Mouse (Mus musculus) embryo, embryonic 10 days (tissue): ENCODE results near the gene Adap1.
"Not testable (repeated sequence)": the region's sequence is repeated elsewhere in the genome, so short reads cannot be mapped to it uniquely, and the experiment has no call there.

Experiments
- DNase-seq: peaks from one replicate; pipeline ENCODE4 v3.0.0-alpha.2; 2015; ENCODE audit warnings: low spot score

Adap1 gene

DNA sequence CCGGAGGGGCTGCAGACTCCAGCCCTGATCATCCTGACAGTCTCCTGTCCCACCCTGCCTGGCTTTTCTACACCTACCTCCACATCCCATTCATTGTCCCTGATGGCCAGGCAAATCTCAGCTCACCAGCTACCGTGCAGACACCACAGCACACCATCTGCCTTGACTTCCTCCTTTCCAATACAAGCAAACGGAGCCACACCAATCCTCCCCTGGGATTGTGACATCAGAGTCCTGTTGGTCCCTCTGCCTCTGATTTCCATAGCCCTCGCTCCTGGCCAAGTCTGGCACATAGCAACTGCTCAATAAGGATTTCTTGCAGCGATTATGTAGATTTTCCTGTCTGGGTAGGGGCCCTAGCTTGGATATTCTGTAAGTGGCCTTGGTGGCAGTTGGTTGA lies 25.7 kb upstream of the Adap1 start, which contains the start of gene Cox19:
Gene Cox19, minus strand, starts transcription at position 285 of the 400 bp plus-strand sequence.
- DNase-seq: no peak

DNA sequence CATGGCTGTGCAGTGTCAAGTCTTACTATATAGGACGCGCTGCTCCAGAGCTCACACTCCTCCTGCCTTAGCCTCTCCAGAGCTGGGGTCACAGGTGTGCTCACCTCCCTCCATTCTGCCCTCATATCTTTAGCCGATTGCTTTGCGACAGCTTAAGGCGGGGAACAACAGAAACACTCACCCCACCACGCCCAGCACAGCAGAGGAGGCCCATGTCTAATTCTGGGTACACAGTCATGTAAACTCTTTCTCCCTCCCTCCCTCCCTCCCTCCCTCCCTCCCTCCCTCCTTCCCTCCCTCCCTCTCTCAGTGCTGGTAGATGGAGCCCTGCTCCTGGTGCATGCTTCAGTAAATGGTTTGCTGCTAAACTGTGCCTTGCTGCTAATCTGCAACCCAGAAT lies 24.3 kb upstream of the Adap1 start:
- DNase-seq: no peak

DNA sequence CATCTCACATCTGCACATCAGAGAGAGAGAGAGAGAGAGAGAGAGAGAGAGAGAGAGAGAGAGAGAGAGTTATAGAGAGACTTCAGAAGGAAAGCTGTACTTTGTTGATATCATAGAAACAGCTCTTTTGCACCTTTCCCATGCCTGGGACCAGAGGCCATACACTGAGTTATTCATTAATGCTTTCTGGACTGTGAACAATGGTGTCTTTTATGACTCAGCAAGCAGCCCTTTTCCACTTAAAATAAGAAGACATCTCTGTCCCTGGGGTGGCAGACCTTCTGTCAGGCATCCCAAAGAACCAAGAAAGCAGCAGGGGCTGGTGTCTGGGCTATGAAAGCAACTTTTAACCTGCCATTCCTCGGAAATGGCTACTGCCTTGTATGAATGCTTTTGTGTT lies 21.8 kb upstream of the Adap1 start:
- DNase-seq: no peak

DNA sequence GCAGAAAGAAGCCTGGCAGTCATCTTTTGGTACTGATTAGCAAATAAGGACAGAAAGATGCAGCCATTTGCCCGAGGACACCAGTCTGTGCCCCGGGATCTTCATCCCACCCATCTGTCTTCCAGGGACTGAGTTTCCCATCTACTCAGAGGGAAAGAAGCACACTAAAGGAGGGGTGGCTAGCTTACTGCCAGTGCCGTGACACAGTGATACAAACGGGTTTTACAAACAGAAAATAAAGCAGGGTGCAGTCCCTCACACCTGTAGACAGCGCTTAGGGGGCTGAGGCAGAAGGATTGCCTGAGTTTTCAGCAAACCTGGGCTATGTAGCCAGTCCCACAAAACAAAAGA lies 19.9 kb upstream of the Adap1 start:
- no peak for DNase-seq

DNA sequence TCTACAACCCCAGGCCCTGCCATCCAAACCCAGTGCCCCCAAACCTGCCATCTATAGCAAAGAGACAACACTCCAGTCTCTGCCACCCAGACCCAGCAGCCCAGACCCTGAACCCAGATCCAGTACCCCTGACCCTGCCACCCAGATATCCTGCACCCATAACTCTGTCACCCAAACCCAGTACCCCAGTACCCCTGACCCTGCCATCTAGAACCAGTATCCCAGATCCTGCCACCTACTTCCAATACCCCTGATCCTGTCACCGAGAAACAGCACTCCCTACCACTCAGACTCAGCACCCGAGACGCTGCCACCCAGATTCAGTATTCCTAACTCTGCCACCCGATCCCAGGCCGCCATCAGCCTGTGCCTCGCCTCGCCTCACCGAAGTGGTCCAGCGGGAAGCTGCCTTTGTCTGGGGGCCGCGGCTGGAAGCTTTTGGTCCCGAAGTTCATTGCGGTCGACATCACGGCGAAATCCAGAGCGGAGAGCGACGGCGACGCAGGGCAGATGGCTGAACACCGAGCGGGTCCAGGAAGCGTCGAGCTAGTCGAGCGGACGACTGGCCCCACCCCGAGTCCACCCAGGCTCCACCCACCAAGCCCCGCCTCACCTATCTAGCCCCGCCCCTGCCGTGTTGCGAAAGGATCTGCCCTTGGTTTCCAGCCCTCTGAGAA lies 19.4 kb upstream of the Adap1 start:
- DNase-seq: peak; percentile 97

DNA sequence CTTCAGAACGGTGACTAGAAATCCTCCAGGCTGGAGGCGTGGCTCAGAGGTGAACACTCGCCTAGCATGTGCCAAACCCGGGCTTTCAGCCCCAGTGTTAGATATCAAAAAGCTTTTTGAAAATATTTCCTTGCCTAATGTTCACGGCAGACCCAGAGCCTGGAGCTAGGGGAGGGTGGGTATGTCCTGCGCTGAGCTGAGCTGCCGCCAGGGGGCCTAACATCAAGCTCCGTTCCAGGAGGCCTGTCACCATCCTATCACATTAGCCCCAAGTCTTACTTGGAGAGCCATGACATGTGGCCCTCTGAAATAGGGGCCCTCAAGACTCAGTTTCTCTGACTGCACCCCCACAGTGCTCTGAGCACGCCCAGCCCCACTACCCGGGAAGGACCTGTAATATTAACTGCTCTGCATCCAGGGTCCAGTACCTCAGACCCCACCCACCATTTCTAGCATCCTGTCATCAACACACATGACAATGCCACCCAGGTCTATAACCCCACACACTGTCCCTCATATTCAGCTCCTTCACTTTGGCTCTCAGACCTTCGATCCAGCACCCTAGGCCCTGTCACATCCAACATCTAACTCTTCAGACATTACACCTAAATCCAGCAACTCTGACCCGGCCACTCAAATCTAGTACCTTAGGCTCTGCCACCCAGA lies 18.7 kb upstream of the Adap1 start:
- DNase-seq: peak; percentile 91

DNA sequence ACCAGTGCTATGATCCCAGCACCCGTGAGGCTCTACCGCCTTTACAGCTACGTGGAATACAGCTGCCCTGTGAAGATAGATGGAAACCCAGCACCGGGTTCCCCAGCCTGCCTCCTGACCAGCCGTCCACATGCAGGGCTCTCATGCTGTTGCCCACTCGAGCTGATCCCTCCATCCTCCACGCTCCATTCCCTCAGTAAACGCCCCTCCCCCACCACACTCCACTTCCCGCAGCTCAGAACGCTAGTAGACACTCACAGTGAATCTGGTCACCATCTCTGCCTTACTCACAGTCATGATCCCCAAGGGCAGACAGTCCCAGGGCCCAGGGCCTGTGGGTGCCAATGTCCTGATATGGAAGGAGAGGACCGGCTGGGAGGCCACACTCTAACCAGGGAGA lies 13.5 kb upstream of the Adap1 start:
- no peak for DNase-seq

DNA sequence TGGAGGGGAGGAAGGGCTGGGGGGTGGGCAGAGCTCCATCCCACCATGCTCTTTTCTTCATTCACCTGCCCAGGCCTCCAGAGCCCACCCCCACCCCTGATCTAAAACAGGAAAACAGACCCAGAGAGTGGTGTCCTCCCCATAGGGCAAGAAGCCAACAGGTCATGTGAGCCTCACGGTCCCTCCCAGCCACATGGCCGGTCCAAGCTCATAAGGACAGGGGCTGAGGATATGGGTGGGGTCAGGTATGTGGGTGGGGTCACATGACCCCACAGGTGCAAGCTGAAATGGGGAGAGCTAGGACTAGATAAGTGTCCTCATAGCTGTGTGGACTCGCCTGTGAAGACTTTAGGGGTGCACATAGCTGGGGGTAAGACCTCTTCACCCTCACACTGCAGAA lies 13.0 kb upstream of the Adap1 start:
- no peak for DNase-seq

DNA sequence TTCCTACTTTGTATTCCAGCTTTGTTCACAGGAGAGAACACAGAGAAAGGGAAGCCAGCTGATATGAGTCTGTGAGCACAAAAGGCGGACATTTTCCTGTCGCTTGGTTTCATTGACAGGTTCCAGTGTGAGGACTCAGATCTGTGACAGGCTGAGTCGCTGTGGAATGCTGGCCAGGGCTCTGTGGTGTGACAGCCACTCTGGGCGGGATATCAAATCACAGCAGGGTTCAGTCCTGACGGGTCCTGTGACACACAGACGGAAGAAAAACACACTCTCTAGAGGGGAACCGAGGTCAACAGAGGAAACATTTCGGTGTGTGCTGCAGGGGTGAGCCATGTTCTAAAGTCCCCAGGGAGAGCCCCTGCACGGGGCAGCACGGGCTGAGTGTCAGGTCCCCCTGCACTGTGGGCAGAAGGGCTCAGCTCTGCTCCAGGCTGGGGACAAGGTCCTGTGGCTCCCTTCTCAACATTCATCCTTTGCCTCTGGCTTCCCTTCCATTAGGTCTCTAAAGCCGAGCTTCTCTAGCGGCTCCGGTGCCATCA lies 12.5 kb upstream of the Adap1 start:
- DNase-seq: no peak

DNA sequence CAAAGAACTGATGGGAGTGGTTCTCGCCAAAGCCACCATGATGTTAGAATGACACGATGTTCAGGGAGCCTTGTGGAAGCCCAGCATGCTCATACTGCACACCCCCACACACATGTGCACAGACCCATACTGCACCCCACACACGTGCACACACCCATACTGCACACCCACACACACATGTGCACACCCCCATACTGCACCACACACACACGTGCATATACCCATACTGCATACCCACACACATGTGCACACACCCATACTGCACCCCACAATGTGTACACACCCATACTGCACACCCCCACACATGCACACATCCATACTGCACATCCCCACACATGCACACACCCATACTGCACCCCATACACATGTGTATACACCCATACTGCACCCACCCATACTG lies 10.2 kb upstream of the Adap1 start:
- DNase-seq: no peak

DNA sequence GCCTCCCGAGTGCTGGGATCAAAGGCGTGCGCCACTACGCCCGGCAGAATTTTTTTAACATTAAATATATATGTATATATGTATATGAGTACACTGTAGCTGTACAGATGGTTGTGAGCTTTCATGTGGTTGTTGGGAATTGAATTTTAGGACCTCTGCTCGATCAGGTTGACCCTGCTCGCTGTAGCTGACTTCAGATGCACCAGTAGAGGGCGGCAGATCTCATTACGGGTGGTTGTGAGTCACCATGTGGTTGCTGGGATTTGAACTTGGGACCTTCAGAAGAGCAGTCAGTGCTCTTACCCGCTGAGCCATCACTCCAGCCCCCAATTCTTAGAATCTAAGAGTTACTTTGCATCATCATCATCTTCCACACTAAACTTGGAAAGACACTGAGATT lies 9.0 kb upstream of the Adap1 start:
- not testable (repeated sequence) for DNase-seq

DNA sequence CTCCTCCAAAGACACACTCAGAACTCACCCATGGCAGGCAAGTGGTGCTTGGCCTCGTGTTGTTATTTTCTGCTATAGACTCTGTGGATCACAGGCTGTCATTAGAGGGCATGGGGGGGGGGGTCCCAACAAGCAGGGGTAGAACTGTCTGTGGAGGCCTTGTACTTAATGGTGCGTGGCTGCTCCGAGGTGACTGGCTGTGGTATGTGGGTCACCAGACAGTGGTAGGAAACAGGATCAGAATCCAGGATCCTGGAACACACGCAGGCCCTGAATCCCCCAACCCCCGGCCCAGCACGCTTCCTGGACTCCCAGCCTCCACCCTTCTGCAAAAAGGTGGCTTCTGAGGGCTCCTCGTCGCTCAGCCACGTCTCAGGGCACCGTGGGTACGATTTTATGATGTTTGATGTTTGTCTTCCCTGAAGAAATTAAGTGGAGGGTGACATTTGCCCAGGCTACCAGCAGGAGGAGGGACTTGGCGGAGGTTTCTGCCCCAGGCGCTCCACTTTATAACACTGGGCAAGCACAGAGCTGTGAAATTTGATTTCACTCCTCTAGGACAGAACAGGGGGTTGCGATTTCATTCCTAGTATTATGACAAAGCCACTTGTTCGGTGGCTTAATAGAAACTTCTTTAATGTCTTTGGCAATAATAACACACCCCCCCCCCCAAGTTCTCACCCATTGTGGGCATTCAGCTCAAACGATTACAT lies 8.0 kb upstream of the Adap1 start:
- no peak for DNase-seq

DNA sequence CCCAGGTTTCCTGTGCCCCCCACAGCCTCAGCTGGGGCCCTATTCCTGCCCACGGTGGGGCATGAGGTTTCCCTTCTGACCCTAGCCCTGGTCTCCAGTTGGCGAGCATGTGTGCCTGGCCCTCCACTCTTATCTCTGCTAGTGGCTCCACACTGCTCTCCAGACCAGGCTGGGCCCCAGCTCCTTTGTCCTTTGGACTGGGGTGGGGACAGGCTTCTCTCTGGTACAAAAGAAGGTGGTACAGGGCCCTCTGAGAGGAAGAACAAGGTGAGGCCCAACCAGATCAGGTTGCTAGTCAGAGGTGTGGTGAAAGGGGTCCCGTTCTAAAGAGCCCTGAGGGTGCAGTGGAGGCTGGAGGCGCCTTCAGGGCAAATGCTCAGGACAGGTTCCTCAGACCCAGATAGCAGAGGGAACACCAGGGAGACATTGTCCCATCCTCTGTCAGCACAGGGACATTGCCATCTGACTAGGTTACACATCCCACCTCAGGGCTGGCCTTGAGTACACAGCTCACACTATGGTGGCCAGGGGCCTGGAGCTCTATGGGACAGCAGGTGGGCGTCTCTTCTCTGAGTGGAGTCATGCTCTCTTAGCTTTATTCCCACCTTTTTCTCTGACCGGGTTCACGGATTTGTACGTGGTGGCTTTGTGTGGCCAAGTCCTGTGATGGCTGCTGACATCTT lies 7.3 kb upstream of the Adap1 start:
- DNase-seq: no peak

DNA sequence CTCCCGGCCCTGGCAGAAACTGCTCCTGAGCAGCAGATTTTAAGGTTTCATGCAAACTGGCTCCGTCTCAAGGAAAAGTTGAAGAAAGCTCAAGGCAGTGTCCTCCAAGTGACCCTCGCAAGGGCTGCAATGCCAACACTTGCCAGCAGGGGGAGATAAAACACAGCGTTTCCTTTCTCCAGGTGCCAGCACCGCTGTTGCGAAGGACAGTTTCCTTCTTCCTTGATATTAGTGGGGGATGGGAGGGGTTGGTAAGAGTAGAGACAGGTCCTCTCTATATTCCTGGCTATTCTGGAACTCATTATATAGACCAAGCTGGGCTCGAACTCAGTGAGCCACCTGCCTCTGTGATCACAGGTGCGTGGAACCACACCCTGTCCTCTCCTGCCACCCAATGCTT lies 6.3 kb upstream of the Adap1 start:
- peak; percentile 86 for DNase-seq

DNA sequence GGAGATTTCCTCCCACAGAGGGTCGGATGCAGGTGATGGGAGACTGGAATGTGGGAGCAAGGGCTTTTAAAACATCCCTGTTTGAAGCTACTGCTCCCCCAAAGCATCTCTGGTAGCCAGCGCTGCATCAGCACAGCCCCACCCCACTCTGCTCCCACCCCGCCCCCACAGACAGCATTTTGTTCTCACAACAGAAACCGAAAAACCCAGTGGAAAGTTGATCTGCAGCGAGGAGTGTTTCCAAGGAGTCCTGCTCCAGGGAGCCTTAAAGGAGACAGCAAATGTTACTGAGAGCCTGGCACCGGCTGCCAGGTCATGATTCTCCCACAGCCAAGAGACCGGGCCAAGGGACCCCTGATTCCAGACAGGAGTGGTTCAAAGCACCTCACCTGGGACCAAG lies 5.3 kb upstream of the Adap1 start:
- DNase-seq: no peak

DNA sequence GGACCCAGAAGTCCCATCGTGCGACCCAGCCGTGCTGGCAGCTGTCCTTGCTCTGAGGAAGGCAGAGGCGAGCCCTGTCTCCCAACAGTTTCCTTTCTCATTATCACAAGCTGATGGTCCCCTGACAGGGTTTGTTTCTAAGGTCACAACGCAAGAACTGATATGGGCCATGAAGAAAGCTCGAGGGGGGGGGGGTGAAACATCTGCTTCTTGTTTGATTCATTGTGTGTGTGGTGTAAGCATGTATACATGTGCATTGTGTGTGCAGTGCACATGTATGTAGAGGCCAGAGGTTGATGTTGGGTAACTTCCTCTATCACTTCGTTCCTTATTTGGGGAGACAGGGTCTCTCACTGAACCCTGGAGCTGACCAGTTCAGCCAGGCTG lies 2.2 kb upstream of the Adap1 start:
- no peak for DNase-seq

DNA sequence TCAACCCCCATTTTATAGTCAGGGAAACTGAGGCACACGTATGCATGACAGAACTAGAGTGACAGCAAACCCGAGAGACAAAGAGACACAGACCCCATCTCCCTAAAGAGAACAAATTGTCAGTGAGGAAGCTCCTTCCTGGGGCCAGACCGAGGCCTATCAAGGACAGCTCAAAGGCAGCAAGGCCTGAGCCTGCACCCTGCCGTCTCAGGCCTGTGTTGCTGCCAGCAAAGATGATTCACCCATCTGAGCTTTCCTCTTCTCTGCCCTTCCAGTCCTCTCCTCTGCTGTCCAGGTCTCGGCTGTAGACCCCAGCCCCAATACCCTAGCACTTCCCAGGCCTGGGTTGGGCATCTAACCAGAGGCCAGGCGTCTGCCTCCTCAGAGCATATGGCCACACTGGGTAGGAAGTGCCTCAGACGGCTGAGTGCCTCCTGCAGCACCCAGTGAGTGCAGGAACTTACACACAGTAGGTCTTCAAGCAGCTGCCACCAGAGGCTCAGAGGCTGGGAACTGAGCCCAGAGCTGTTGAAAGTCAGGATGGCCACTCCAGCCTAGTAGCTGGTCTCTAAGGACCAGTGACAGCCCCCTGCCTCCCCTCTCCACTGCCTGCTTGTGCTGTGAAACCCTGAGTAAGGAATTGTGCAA lies 1.7 kb upstream of the Adap1 start:
- DNase-seq: no peak

DNA sequence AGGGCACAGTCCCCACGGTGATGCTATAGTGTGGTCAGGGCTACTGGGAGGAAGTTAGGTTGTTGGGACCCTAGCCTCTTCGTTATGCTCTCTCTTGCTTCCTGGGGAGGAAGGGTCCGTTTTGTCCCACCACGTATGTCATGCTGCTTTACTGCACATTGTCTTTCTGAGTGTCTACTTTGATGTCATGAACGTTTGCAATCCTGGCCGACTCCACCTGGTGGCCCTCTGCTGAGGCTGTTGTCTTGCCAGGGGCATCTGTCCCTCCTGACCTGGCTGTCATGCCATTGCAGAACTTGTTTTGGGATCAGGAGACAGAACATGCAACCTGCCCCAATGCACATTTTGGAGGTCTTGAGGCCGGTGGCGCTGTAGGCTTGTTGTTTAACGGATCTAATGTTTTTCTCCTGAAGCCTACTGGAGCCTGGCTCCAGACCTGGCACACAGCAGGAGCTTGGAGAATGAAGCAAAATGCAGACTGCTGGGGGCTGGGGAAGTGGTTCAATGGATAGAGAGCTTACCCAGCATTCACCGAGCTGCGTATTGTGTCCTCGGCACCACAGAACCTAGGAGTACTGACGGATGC lies 782 bp upstream of the Adap1 start:
- DNase-seq: no peak

DNA sequence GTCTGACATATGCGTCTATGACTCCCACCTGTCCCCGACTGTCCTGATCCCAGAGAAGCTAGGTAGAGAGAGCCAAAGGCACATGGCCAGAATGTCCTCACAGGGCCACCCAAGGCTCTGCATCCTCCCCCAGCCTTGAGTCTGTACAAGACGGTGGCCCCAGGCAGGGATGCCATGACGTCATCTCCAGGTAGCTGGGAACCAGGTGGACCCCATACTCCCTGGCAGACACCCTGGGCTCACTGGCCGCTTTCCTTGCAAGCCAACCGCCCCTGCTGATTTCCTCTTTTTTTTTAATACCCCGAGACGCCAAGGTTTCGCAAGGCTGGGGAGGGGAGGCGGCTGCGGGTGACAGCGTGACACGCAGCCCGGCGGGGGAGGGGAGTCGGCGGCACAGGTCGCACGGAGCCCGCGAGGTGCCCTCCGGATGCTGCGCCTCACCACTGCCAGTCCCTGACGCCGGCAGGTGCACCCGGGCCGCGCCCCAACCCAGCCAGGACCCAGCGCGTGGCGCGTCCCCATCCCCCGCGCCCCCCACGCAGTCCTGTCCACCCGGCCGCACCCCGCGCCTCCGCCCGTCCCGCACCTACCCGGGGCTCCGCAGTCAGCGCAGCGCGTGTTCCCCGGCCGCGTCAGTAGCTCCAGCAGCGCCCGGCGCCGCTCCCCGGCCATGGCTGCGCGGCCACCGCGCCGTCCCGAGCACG lies 579 bp downstream of the Adap1 start:
- no peak for DNase-seq

DNA sequence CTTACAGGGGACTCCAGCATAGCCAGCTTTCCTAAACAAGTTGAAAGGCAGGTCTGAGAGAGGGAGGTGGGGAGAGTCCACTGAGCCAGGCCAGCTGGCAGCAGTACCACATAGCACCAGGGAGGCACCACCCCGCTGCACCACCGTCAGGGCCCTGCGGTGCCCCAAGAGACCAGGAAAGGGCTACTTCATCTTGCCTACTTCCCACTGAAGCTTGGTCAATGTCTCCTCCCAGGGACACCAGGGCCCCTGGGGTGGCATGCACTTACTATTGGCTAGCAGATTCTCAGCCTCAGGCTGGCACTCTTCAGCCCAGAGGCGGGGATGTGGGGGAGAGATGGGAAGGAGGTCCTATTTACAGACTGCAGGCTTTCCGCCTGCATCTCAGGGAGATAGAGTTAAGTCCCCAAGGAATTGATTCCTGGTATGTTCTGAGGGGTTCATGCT lies 1.4 kb downstream of the Adap1 start:
- DNase-seq: no peak
